Mouse (Mus musculus): ENCODE data around the gene Suv39h1. TPM values are rescaled to one million over a fixed set of nuclear protein-coding genes. Genes with fewer than 3 reads are reported as not detected.
A peak's percentile ranks its signal among the peaks of the same experiment; 100 is the strongest.
"Not testable (repeated sequence)": the region's sequence is repeated elsewhere in the genome, so short reads cannot be mapped to it uniquely, and the experiment has no call there.

Gene Suv39h1
- polyA plus RNA-seq, 1 experiment from 2014 or later: 88.3 TPM

GRCm38 (mm10) chrX:8096787-8097242, 22.3 kb upstream of the Suv39h1 start:
- H3K9ac ChIP-seq (replicated peaks; ENCODE audit: low read length): peak overlapping the region; percentile 7; the same call in 1 of the 2 replicates
- no peak overlapping the region for H3K27ac ChIP-seq (replicated peaks; ENCODE audit: low read depth, low read length)
- DNase-seq (ENCODE audit: low spot score): peak; percentile 94

GRCm38 (mm10) chrX:8096068-8096786, 21.7 kb upstream of the Suv39h1 start:
- not testable (repeated sequence) for H3K27ac ChIP-seq (replicated peaks; ENCODE audit: low read depth, low read length); H3K4me1 ChIP-seq (ENCODE audit: control insufficient read depth, insufficient read depth, low read length); H3K27me3 ChIP-seq (ENCODE audit: control insufficient read depth, insufficient read depth, low read length); H3K9ac ChIP-seq (replicated peaks; ENCODE audit: low read length); H3K9me3 ChIP-seq (replicated peaks; ENCODE audit: control insufficient read depth, low read length); DNase-seq (ENCODE audit: low spot score); H3K36me3 ChIP-seq (replicated peaks; ENCODE audit: control insufficient read depth, insufficient read depth, low read depth, low read length); H3K4me2 ChIP-seq (ENCODE audit: low read depth, low read length)
- 23% methylated on average over 26 of the region's 48 CpGs for WGBS
- H3K4me3 ChIP-seq (ENCODE audit: low read depth, low read length): peak overlapping the region; percentile 17
- peak; percentile 91 for ATAC-seq (replicated peaks; ENCODE audit: insufficient number of reproducible peaks, low FRiP score, low TSS enrichment, low read depth)

More at GRCm38 (mm10) chrX:8096787-8097242, 22.3 kb upstream of the Suv39h1 start:
- no peaks in the 10 kb centered on the region for H3K36me3 ChIP-seq (replicated peaks; ENCODE audit: control insufficient read depth, insufficient read depth, low read depth, low read length)
- no peaks in the 10 kb centered on the region for H3K9me3 ChIP-seq (replicated peaks; ENCODE audit: control insufficient read depth, low read length)
- no peaks in the 10 kb centered on the region for H3K4me1 ChIP-seq (ENCODE audit: control insufficient read depth, insufficient read depth, low read length)
- H3K27me3 ChIP-seq (ENCODE audit: control insufficient read depth, insufficient read depth, low read length): no peaks in the 10 kb centered on the region
- WGBS: 7% methylated on average over 15 of the region's 19 CpGs
- H3K4me3 ChIP-seq (ENCODE audit: low read depth, low read length): 0 out of 2 replicates have a peak overlapping the region, but pooled peaks have one; percentile 4
- peak; percentile 93 for ATAC-seq (replicated peaks; ENCODE audit: insufficient number of reproducible peaks, low FRiP score, low TSS enrichment, low read depth)
- peak overlapping the region; percentile 21; the same call in 1 of the 2 replicates for H3K4me2 ChIP-seq (ENCODE audit: low read depth, low read length)

- peak overlapping the region; percentile 17; the same call in 1 of the 2 replicates for H3K4me3 ChIP-seq (ENCODE audit: low read depth, low read length)
- 74% methylated on average over 10 of the region's 10 CpGs for WGBS
These were observed 21.0 kb upstream of the Suv39h1 start for GRCm38 (mm10) chrX:8095546-8095945.

GRCm38 (mm10) chrX:8090954-8091347, 16.4 kb upstream of the Suv39h1 start:
- H3K4me3 ChIP-seq (ENCODE audit: low read depth, low read length); H3K4me2 ChIP-seq (ENCODE audit: low read depth, low read length); ATAC-seq (replicated peaks; ENCODE audit: insufficient number of reproducible peaks, low FRiP score, low TSS enrichment, low read depth); H3K27ac ChIP-seq (replicated peaks; ENCODE audit: low read depth, low read length); H3K36me3 ChIP-seq (replicated peaks; ENCODE audit: control insufficient read depth, insufficient read depth, low read depth, low read length); H3K27me3 ChIP-seq (ENCODE audit: control insufficient read depth, insufficient read depth, low read length); H3K9ac ChIP-seq (replicated peaks; ENCODE audit: low read length); H3K4me1 ChIP-seq (ENCODE audit: control insufficient read depth, insufficient read depth, low read length); DNase-seq (ENCODE audit: low spot score); H3K9me3 ChIP-seq (replicated peaks; ENCODE audit: control insufficient read depth, low read length): not testable (repeated sequence)
- WGBS: 78% methylated on average over 4 of the region's 5 CpGs

More at GRCm38 (mm10) chrX:8095546-8095945, 21.0 kb upstream of the Suv39h1 start:
- no peaks in the 10 kb centered on the region for H3K4me1 ChIP-seq (ENCODE audit: control insufficient read depth, insufficient read depth, low read length)
- H3K27ac ChIP-seq (replicated peaks; ENCODE audit: low read depth, low read length): no peak overlapping the region
- H3K9me3 ChIP-seq (replicated peaks; ENCODE audit: control insufficient read depth, low read length): no peaks in the 10 kb centered on the region
- H3K9ac ChIP-seq (replicated peaks; ENCODE audit: low read length): no peak overlapping the region
- DNase-seq (ENCODE audit: low spot score) (no peak), ATAC-seq (replicated peaks; ENCODE audit: insufficient number of reproducible peaks, low FRiP score, low TSS enrichment, low read depth) (no peak)
- H3K27me3 ChIP-seq (ENCODE audit: control insufficient read depth, insufficient read depth, low read length): no peaks in the 10 kb centered on the region
- H3K4me2 ChIP-seq (ENCODE audit: low read depth, low read length): no peak overlapping the region
- H3K36me3 ChIP-seq (replicated peaks; ENCODE audit: control insufficient read depth, insufficient read depth, low read depth, low read length): no peaks in the 10 kb centered on the region

- ATAC-seq (replicated peaks; ENCODE audit: insufficient number of reproducible peaks, low FRiP score, low TSS enrichment, low read depth) (no peak), DNase-seq (ENCODE audit: low spot score) (no peak)
- Histone ChIP-seq H3K36me3 (replicated peaks; ENCODE audit: control insufficient read depth, insufficient read depth, low read depth, low read length) (no peaks in the 10 kb centered on the region), H3K9me3 (replicated peaks; ENCODE audit: control insufficient read depth, low read length) (no peaks in the 10 kb centered on the region), H3K4me3 (ENCODE audit: low read depth, low read length) (no peak within 1 kb of the TSS), H3K27me3 (ENCODE audit: control insufficient read depth, insufficient read depth, low read length) (no peaks in the 10 kb centered on the region), H3K4me2 (ENCODE audit: low read depth, low read length) (no peak within 1 kb of the TSS), H3K9ac (replicated peaks; ENCODE audit: low read length) (no peak within 1 kb of the TSS), H3K4me1 (ENCODE audit: control insufficient read depth, insufficient read depth, low read length) (no peaks in the 10 kb centered on the region), H3K27ac (replicated peaks; ENCODE audit: low read depth, low read length) (no peak within 1 kb of the TSS)
- 87% methylated on average over 14 of the region's 14 CpGs for WGBS
These were observed 15.9 kb upstream of the Suv39h1 start, which contains the start of gene Was for GRCm38 (mm10) chrX:8090346-8090953. Was (minus strand) TSS chrX:8090498.

GRCm38 (mm10) chrX:8089746-8090145, 15.2 kb upstream of the Suv39h1 start:
- ATAC-seq (replicated peaks; ENCODE audit: insufficient number of reproducible peaks, low FRiP score, low TSS enrichment, low read depth): no peak
- Histone ChIP-seq H3K27me3 (ENCODE audit: control insufficient read depth, insufficient read depth, low read length) (no peaks in the 10 kb centered on the region), H3K27ac (replicated peaks; ENCODE audit: low read depth, low read length) (no peak overlapping the region), H3K4me2 (ENCODE audit: low read depth, low read length) (no peak overlapping the region), H3K9me3 (replicated peaks; ENCODE audit: control insufficient read depth, low read length) (no peaks in the 10 kb centered on the region), H3K9ac (replicated peaks; ENCODE audit: low read length) (no peak overlapping the region), H3K4me1 (ENCODE audit: control insufficient read depth, insufficient read depth, low read length) (no peaks in the 10 kb centered on the region), H3K36me3 (replicated peaks; ENCODE audit: control insufficient read depth, insufficient read depth, low read depth, low read length) (no peaks in the 10 kb centered on the region), H3K4me3 (ENCODE audit: low read depth, low read length) (no peak overlapping the region)
- no peak for DNase-seq (ENCODE audit: low spot score)
- 75% methylated on average over 3 of the region's 3 CpGs for WGBS

GRCm38 (mm10) chrX:8085611-8086010, 11.1 kb upstream of the Suv39h1 start:
- no peaks in the 10 kb centered on the region for H3K9me3 ChIP-seq (replicated peaks; ENCODE audit: control insufficient read depth, low read length)
- H3K36me3 ChIP-seq (replicated peaks; ENCODE audit: control insufficient read depth, insufficient read depth, low read depth, low read length): no peaks in the 10 kb centered on the region
- ATAC-seq (replicated peaks; ENCODE audit: insufficient number of reproducible peaks, low FRiP score, low TSS enrichment, low read depth): no peak
- H3K4me2 ChIP-seq (ENCODE audit: low read depth, low read length): no peak overlapping the region
- H3K4me1 ChIP-seq (ENCODE audit: control insufficient read depth, insufficient read depth, low read length): no peaks in the 10 kb centered on the region
- H3K27ac ChIP-seq (replicated peaks; ENCODE audit: low read depth, low read length): no peak overlapping the region
- WGBS: 85% methylated on average over 7 of the region's 8 CpGs
- no peaks in the 10 kb centered on the region for H3K27me3 ChIP-seq (ENCODE audit: control insufficient read depth, insufficient read depth, low read length)
- H3K9ac ChIP-seq (replicated peaks; ENCODE audit: low read length): no peak overlapping the region
- no peak overlapping the region for H3K4me3 ChIP-seq (ENCODE audit: low read depth, low read length)
- DNase-seq (ENCODE audit: low spot score): no peak

GRCm38 (mm10) chrX:8084771-8085259, 10.3 kb upstream of the Suv39h1 start:
- Histone ChIP-seq H3K9ac (replicated peaks; ENCODE audit: low read length) (no peak overlapping the region), H3K27ac (replicated peaks; ENCODE audit: low read depth, low read length) (no peak overlapping the region), H3K4me1 (ENCODE audit: control insufficient read depth, insufficient read depth, low read length) (no peaks in the 10 kb centered on the region), H3K9me3 (replicated peaks; ENCODE audit: control insufficient read depth, low read length) (no peaks in the 10 kb centered on the region), H3K4me3 (ENCODE audit: low read depth, low read length) (no peak overlapping the region), H3K36me3 (replicated peaks; ENCODE audit: control insufficient read depth, insufficient read depth, low read depth, low read length) (no peaks in the 10 kb centered on the region), H3K27me3 (ENCODE audit: control insufficient read depth, insufficient read depth, low read length) (no peaks in the 10 kb centered on the region), H3K4me2 (ENCODE audit: low read depth, low read length) (no peak overlapping the region)
- 90% methylated on average over 6 of the region's 6 CpGs for WGBS
- ATAC-seq (replicated peaks; ENCODE audit: insufficient number of reproducible peaks, low FRiP score, low TSS enrichment, low read depth): no peak
- DNase-seq (ENCODE audit: low spot score): no peak
